Mouse (Mus musculus): ENCODE data around the gene Gm13040. TPM values are rescaled to one million over a fixed set of nuclear protein-coding genes. Genes with fewer than 3 reads are reported as not detected.

Gene Gm13040
- not detected in 2 replicates for polyA plus RNA-seq (2015; fragmentation: Nextera tagmentation; extraction: Ambion mirVana)

GRCm38 (mm10) chr4:143535654-143536053, at the start of gene Gm13040:
Gm13040 (plus strand) TSS chr4:143535954.

GRCm38 (mm10) chr4:143511043-143511442, 24.7 kb upstream of the Gm13040 start, which contains the start of gene Gm13043:
Gm13043 (plus strand) TSS chr4:143511343.

GRCm38 (mm10) chr4:143551400-143551799, 15.6 kb downstream of the Gm13040 start, which contains the start of the genes BC080695 and Gm13057:
BC080695 (plus strand) TSS chr4:143551700.
Gm13057 (plus strand) TSS chr4:143551709.

Other genes with a start within 250 kb of the Gm13040 start
- 153 and 177 TPM in 2 replicates for gene Pdpn, start 236.4 kb upstream of the Gm13040 start, polyA plus RNA-seq (2015; fragmentation: Nextera tagmentation; extraction: Ambion mirVana)
- gene Lrrc38, start 186.2 kb upstream of the Gm13040 start, polyA plus RNA-seq (2015; fragmentation: Nextera tagmentation; extraction: Ambion mirVana): 0.06 TPM in 1 of 2 replicates, not detected in the other
- not detected in 2 replicates for gene Pramel1, start 141.5 kb upstream of the Gm13040 start, polyA plus RNA-seq (2015; fragmentation: Nextera tagmentation; extraction: Ambion mirVana)
- gene Pramef8, start 123.5 kb upstream of the Gm13040 start, polyA plus RNA-seq (2015; fragmentation: Nextera tagmentation; extraction: Ambion mirVana): 6.9 and 9.2 TPM in 2 replicates
- gene Oog4, start 85.6 kb upstream of the Gm13040 start, polyA plus RNA-seq (2015; fragmentation: Nextera tagmentation; extraction: Ambion mirVana): not detected in 2 replicates
- gene Gm13043, start 24.6 kb upstream of the Gm13040 start, polyA plus RNA-seq (2015; fragmentation: Nextera tagmentation; extraction: Ambion mirVana): not detected in 2 replicates
- not detected in 2 replicates for gene BC080695, start 15.7 kb downstream of the Gm13040 start, polyA plus RNA-seq (2015; fragmentation: Nextera tagmentation; extraction: Ambion mirVana)
- not detected in 2 replicates for gene Gm13057, start 15.8 kb downstream of the Gm13040 start, polyA plus RNA-seq (2015; fragmentation: Nextera tagmentation; extraction: Ambion mirVana)
- not detected in 2 replicates for gene Gm13083, start 79.0 kb downstream of the Gm13040 start, polyA plus RNA-seq (2015; fragmentation: Nextera tagmentation; extraction: Ambion mirVana)
- gene Gm13088, start 121.3 kb downstream of the Gm13040 start, polyA plus RNA-seq (2015; fragmentation: Nextera tagmentation; extraction: Ambion mirVana): not detected in 2 replicates
- not detected in 2 replicates for gene Gm13089, start 166.8 kb downstream of the Gm13040 start, polyA plus RNA-seq (2015; fragmentation: Nextera tagmentation; extraction: Ambion mirVana)
- gene Gm13078, start 183.5 kb downstream of the Gm13040 start, polyA plus RNA-seq (2015; fragmentation: Nextera tagmentation; extraction: Ambion mirVana): not detected in 2 replicates

Data from urinary bladder, postnatal 0 days (tissue).